Mouse (Mus musculus) testis, adult 2 months (tissue): ENCODE results near the gene Golga4. TPM values are rescaled to one million over a fixed set of nuclear protein-coding genes. Genes with fewer than 3 reads are reported as not detected.

ENCODE experiments used
- H3K27ac ChIP-seq: fragments of 200-500 bp; 2 replicates; pipeline ENCODE4 v1.5.1; 2012; ENCODE audit warnings: low read depth, low read length; ENCODE audit not compliant: control insufficient read depth, insufficient read depth
- H3K27me3 ChIP-seq: fragments of 200-500 bp; 2 replicates; pipeline ENCODE4 v1.6.1; 2012; ENCODE audit warnings: mild to moderate bottlenecking, low read length, moderate library complexity; ENCODE audit not compliant: control insufficient read depth, insufficient read depth
- H3K36me3 ChIP-seq: fragments of 200-500 bp; 2 replicates; pipeline ENCODE4 v1.6.1; 2012; ENCODE audit warnings: mild to moderate bottlenecking, low read length; ENCODE audit not compliant: control insufficient read depth, insufficient read depth
- H3K4me1 ChIP-seq: fragments of 200-500 bp; 2 replicates; pipeline ENCODE4 v1.6.1; 2012; ENCODE audit warnings: low read length; ENCODE audit not compliant: control insufficient read depth, insufficient read depth
- H3K4me3 ChIP-seq: fragments of 200-500 bp; 2 replicates; pipeline ENCODE4 v1.5.1; 2012; ENCODE audit warnings: low read depth, mild to moderate bottlenecking, low read length, moderate library complexity, mixed read lengths; ENCODE audit not compliant: control insufficient read depth
- CTCF ChIP-seq: fragments of 200-500 bp; IDR thresholded peaks from 2 replicates; pipeline ENCODE4 v1.5.1; 2012; ENCODE audit warnings: low read depth, mild to moderate bottlenecking, inconsistent platforms, low read length, moderate library complexity; ENCODE audit not compliant: control insufficient read depth, insufficient read depth, insufficient replicate concordance
- POLR2A ChIP-seq: fragments of 200-500 bp; IDR thresholded peaks from 2 replicates; pipeline ENCODE4 v1.6.1; 2012; ENCODE audit warnings: low read depth, mild to moderate bottlenecking, inconsistent platforms, low read length, moderate library complexity; ENCODE audit not compliant: control insufficient read depth
- polyA plus RNA-seq: library from polyadenylated mRNA; depleted of rRNA; stranded (reverse); fragments of >200 nt; gene quantifications from 2 replicates; pipeline ENCODE4 v1.2.3, GENCODE M21; 2012

Golga4 gene
- polyA plus RNA-seq, 1 experiment = 41.0 TPM

- Histone ChIP-seq H3K4me3 (no peak overlapping the region), H3K27me3 (peaks cover 9% of the 10 kb centered on the region), H3K4me1 (peaks cover 16% of the 10 kb centered on the region), H3K36me3 (no peaks in the 10 kb centered on the region), H3K27ac (no peak overlapping the region)
- no peak for TF ChIP-seq POLR2A
- TF ChIP-seq CTCF = no peak
These were observed 29.2 kb upstream of the Golga4 start for GRCm38 (mm10) chr9:118476766-118477271.

GRCm38 (mm10) chr9:118477281-118477931 lies 28.7 kb upstream of the Golga4 start:
- H3K27ac ChIP-seq = no peak overlapping the region
- H3K27me3 ChIP-seq = peaks cover 9% of the 10 kb centered on the region
- no peak for TF ChIP-seq CTCF
- no peak for TF ChIP-seq POLR2A
- no peak overlapping the region for H3K4me3 ChIP-seq
- no peaks in the 10 kb centered on the region for H3K36me3 ChIP-seq
- H3K4me1 ChIP-seq = peaks cover 16% of the 10 kb centered on the region

- H3K4me3 ChIP-seq = peak within 1 kb of the TSS; percentile 50
- no peaks in the 10 kb centered on the region for H3K36me3 ChIP-seq
- no peak within 1 kb of the TSS for H3K27ac ChIP-seq
- peaks cover 9% of the 10 kb centered on the region for H3K27me3 ChIP-seq
- H3K4me1 ChIP-seq = peaks cover 18% of the 10 kb centered on the region
- no peak for TF ChIP-seq CTCF
- no peak for TF ChIP-seq POLR2A
These were observed 28.1 kb upstream of the Golga4 start, which contains the start of gene Eomes for GRCm38 (mm10) chr9:118477961-118478360. Eomes (plus strand) TSS chr9:118478212.

- TF ChIP-seq POLR2A = no peak
- TF ChIP-seq CTCF = no peak
- Histone ChIP-seq H3K36me3 (no peaks in the 10 kb centered on the region), H3K4me3 (peak overlapping the region; percentile 50; the same call in 1 of the 2 replicates), H3K4me1 (peaks cover 18% of the 10 kb centered on the region), H3K27ac (no peak overlapping the region), H3K27me3 (peaks cover 9% of the 10 kb centered on the region)
These were observed 27.6 kb upstream of the Golga4 start for GRCm38 (mm10) chr9:118478458-118478838.

GRCm38 (mm10) chr9:118478839-118479507 lies 27.1 kb upstream of the Golga4 start:
- TF ChIP-seq CTCF (no peak), POLR2A (no peak)
- H3K27ac ChIP-seq = no peak overlapping the region
- peaks cover 9% of the 10 kb centered on the region for H3K27me3 ChIP-seq
- H3K4me3 ChIP-seq = peak overlapping the region; percentile 50
- H3K36me3 ChIP-seq = no peaks in the 10 kb centered on the region
- peaks cover 18% of the 10 kb centered on the region for H3K4me1 ChIP-seq

- no peak overlapping the region; the same call in 1 of the 2 replicates for H3K4me3 ChIP-seq
- H3K27me3 ChIP-seq = peaks cover 9% of the 10 kb centered on the region
- no peak overlapping the region for H3K27ac ChIP-seq
- no peak for TF ChIP-seq CTCF
- TF ChIP-seq POLR2A = no peak
- H3K36me3 ChIP-seq = no peaks in the 10 kb centered on the region
- peaks cover 18% of the 10 kb centered on the region for H3K4me1 ChIP-seq
These were observed 26.4 kb upstream of the Golga4 start for GRCm38 (mm10) chr9:118479508-118480291.

- H3K4me1 ChIP-seq = peaks cover 18% of the 10 kb centered on the region
- TF ChIP-seq POLR2A = no peak
- no peak for TF ChIP-seq CTCF
- peaks cover 9% of the 10 kb centered on the region for H3K27me3 ChIP-seq
- H3K4me3 ChIP-seq = no peak overlapping the region
- no peak overlapping the region for H3K27ac ChIP-seq
- H3K36me3 ChIP-seq = no peaks in the 10 kb centered on the region
These were observed 25.8 kb upstream of the Golga4 start for GRCm38 (mm10) chr9:118480292-118480690.
